Mouse (Mus musculus) ES-Bruce4 (cell line): ENCODE measurements around the gene E130208F15Rik.

Experiments used
- CTCF ChIP-seq: IDR thresholded peaks from one replicate; pipeline ENCODE4 v1.8.1; 2011; ENCODE audit warnings: low read depth, low read length
- EP300 ChIP-seq: IDR thresholded peaks from 2 replicates; pipeline ENCODE4 v1.6.1; 2011; ENCODE audit warnings: low read depth, low read length; ENCODE audit not compliant: insufficient read depth

DNA sequence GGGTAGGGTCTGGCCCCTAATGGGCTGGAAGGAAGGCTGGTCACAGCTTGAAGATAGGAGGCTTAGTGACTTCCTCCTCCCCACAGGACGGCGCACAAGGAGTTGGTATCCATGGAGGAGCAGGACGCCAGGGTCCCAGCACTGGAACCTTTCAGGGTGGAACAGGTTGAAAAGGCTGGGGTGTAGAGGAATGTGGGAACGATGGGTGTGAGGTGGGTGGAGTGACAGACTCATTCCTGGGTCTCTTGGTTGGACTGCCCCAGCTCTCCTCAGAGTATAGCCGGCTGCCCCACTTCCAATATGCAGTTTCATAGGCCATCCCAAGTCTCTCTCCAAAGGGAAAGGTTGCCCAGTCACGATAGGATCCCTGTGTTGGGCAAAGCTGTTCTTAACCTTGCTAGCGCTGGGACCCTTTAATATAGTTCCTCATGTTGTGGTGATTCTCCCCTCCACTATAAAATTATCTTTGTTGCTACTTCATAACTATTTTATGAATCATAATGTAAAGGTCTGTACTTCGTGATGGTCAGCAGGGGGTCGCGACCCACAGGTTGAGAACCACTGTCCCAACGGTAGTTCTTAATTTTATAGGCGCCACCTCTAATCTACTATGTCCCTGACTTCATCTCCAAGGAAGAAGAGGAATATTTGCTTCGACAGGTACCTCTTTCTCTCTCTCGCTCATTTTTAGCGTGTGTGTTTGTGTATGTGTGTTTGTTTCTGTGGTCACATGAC lies 12.0 kb upstream of the E130208F15Rik start:
- TF ChIP-seq EP300 (no peak), CTCF (no peak)
